Mouse (Mus musculus): ENCODE results near the gene Chn2. TPM values are rescaled to one million over a fixed set of nuclear protein-coding genes. Genes with fewer than 3 reads are reported as not detected.

The Chn2 gene
- under 1 TPM; 0.69 to 0.73 TPM for total RNA-seq (2021)
- long read RNA-seq, experiment 1: 0 reads
- long read RNA-seq, experiment 2: 0 reads

GRCm38 (mm10) chr6:54039357-54039804, at the start of gene Chn2:
Gene Chn2 (plus strand): TSS chr6:54039554.
- DNase-seq (ENCODE audit: low spot score): peak; percentile 9

- no peak for DNase-seq (ENCODE audit: low spot score)
These were observed 47.0 kb upstream of the Chn2 start for GRCm38 (mm10) chr6:53992386-53992785.

GRCm38 (mm10) chr6:53995519-53995918, 43.8 kb upstream of the Chn2 start:
- DNase-seq (ENCODE audit: low spot score): no peak

- DNase-seq (ENCODE audit: low spot score): no peak
These were observed 43.0 kb upstream of the Chn2 start for GRCm38 (mm10) chr6:53996226-53996955.

GRCm38 (mm10) chr6:54005302-54005701, 34.1 kb upstream of the Chn2 start:
- no peak for DNase-seq (ENCODE audit: low spot score)

- no peak for DNase-seq (ENCODE audit: low spot score)
These were observed 30.8 kb upstream of the Chn2 start for GRCm38 (mm10) chr6:54008448-54009120.

GRCm38 (mm10) chr6:54009293-54009692, 30.1 kb upstream of the Chn2 start:
- DNase-seq (ENCODE audit: low spot score): no peak

- no peak for DNase-seq (ENCODE audit: low spot score)
These were observed 29.0 kb upstream of the Chn2 start for GRCm38 (mm10) chr6:54010362-54010761.

- DNase-seq (ENCODE audit: low spot score): no peak
These were observed 27.2 kb upstream of the Chn2 start for GRCm38 (mm10) chr6:54012163-54012562.

GRCm38 (mm10) chr6:54018038-54018437, 21.3 kb upstream of the Chn2 start:
- DNase-seq (ENCODE audit: low spot score): no peak

- DNase-seq (ENCODE audit: low spot score): no peak
These were observed 20.5 kb upstream of the Chn2 start for GRCm38 (mm10) chr6:54018861-54019260.

- DNase-seq (ENCODE audit: low spot score): no peak
These were observed 18.1 kb upstream of the Chn2 start for GRCm38 (mm10) chr6:54021123-54021789.

GRCm38 (mm10) chr6:54023846-54024245, 15.5 kb upstream of the Chn2 start:
- DNase-seq (ENCODE audit: low spot score): no peak

GRCm38 (mm10) chr6:54028706-54029105, 10.6 kb upstream of the Chn2 start:
- no peak for DNase-seq (ENCODE audit: low spot score)

GRCm38 (mm10) chr6:54030351-54030750, 9.0 kb upstream of the Chn2 start:
- no peak for DNase-seq (ENCODE audit: low spot score)

GRCm38 (mm10) chr6:54030776-54031175, 8.6 kb upstream of the Chn2 start:
- no peak for DNase-seq (ENCODE audit: low spot score)

- peak; percentile 46 for DNase-seq (ENCODE audit: low spot score)
These were observed 4.9 kb upstream of the Chn2 start for GRCm38 (mm10) chr6:54034471-54034870.

GRCm38 (mm10) chr6:54035548-54035947, 3.8 kb upstream of the Chn2 start:
- DNase-seq (ENCODE audit: low spot score): no peak

- DNase-seq (ENCODE audit: low spot score): no peak
These were observed 488 bp upstream of the Chn2 start for GRCm38 (mm10) chr6:54038866-54039265.

- DNase-seq (ENCODE audit: low spot score): peak; percentile 10
These were observed 572 bp downstream of the Chn2 start for GRCm38 (mm10) chr6:54039805-54040447.

GRCm38 (mm10) chr6:54040448-54040844, 1.1 kb downstream of the Chn2 start:
- DNase-seq (ENCODE audit: low spot score): no peak
